Mouse (Mus musculus): ENCODE measurements around the gene Kdm2a. TPM values are rescaled to one million over a fixed set of nuclear protein-coding genes. Genes with fewer than 3 reads are reported as not detected.

Gene Kdm2a
- total RNA-seq, 2 experiments from 2014 or later, result 104 to 106 TPM

Other genes with a start within 250 kb of the Kdm2a start
- 100 to 1,000 TPM; 192 to 203 TPM for gene Coro1b, start 249.7 kb downstream of the Kdm2a start, total RNA-seq (2021)
- 1 to 10 TPM; 5.1 to 5.2 TPM for gene Ptprcap, start 244.7 kb downstream of the Kdm2a start, total RNA-seq (2021)
- 10 to 100 TPM; 46.6 to 50.0 TPM for gene Rps6kb2, start 234.9 kb downstream of the Kdm2a start, total RNA-seq (2021)
- 1 to 10 TPM; 5.5 to 7.3 TPM for gene Carns1, start 222.8 kb downstream of the Kdm2a start, total RNA-seq (2021)
- 1 to 10 TPM; 3.2 to 4.3 TPM for gene Tbc1d10c, start 207.0 kb downstream of the Kdm2a start, total RNA-seq (2021)
- 100 to 1,000 TPM; 464 to 467 TPM for gene Ppp1ca, start 206.2 kb downstream of the Kdm2a start, total RNA-seq (2021)
- gene Rad9a, start 196.6 kb downstream of the Kdm2a start, total RNA-seq (2021), result 10 to 100 TPM; 14.7 to 16.2 TPM
- 10 to 100 TPM; 10.0 to 10.7 TPM for gene Clcf1, start 184.0 kb downstream of the Kdm2a start, total RNA-seq (2021)
- gene AC109138.7, start 183.9 kb downstream of the Kdm2a start, total RNA-seq (2021), result not detected
- gene Pold4, start 166.4 kb downstream of the Kdm2a start, total RNA-seq (2021), result 10 to 100 TPM; 32.7 to 34.3 TPM
- 10 to 100 TPM; 37.6 to 40.9 TPM for gene Ssh3, start 129.1 kb downstream of the Kdm2a start, total RNA-seq (2021)
- 1 to 10 TPM; 8.2 to 8.8 TPM for gene Ankrd13d, start 115.1 kb downstream of the Kdm2a start, total RNA-seq (2021)
- gene Grk2, start 92.1 kb downstream of the Kdm2a start, total RNA-seq (2021), result 10 to 100 TPM; 54.6 to 57.8 TPM
- 10 to 100 TPM; 18.0 to 19.7 TPM for gene Rhod, start 41.1 kb upstream of the Kdm2a start, total RNA-seq (2021)
- gene Syt12, start 79.2 kb upstream of the Kdm2a start, total RNA-seq (2021), result 10 to 100 TPM; 21.0 to 21.4 TPM
- 1 to 10 TPM; 2.0 to 4.1 TPM for gene 2010003K11Rik, start 100.3 kb upstream of the Kdm2a start, total RNA-seq (2021)
- gene Pcx, start 112.2 kb upstream of the Kdm2a start, total RNA-seq (2021), result 100 to 1,000 TPM; 215 to 218 TPM
- gene Lrfn4, start 217.4 kb upstream of the Kdm2a start, total RNA-seq (2021), result 10 to 100 TPM; 15.8 to 20.0 TPM
- gene Rce1, start 227.4 kb upstream of the Kdm2a start, total RNA-seq (2021), result 10 to 100 TPM; 35.7 to 39.5 TPM